Mouse (Mus musculus) megakaryocyte, embryonic 14.5 days (primary cell): ENCODE data around the gene Fam25c. TPM values are rescaled to one million over a fixed set of nuclear protein-coding genes. Genes with fewer than 3 reads are reported as not detected.
A peak's percentile ranks its signal among the peaks of the same experiment; 100 is the strongest.
"Not testable (repeated sequence)": the region's sequence is repeated elsewhere in the genome, so short reads cannot be mapped to it uniquely, and the experiment has no call there.

Experiments
- H3K27me3 ChIP-seq: replicated peaks from 2 replicates; pipeline ENCODE3; 2012; ENCODE audit warnings: inconsistent platforms
- H3K36me3 ChIP-seq: replicated peaks from 2 replicates; pipeline ENCODE3; 2012; ENCODE audit warnings: low read length, inconsistent platforms, mixed read lengths
- H3K4me1 ChIP-seq: 2 replicates; pipeline ENCODE4 v1.6.1; 2012; ENCODE audit warnings: inconsistent platforms
- H3K4me3 ChIP-seq: replicated peaks from 2 replicates; pipeline ENCODE3; 2012; ENCODE audit warnings: moderate library complexity, mild to moderate bottlenecking, inconsistent platforms
- H3K9me3 ChIP-seq: 2 replicates; pipeline ENCODE4 v1.6.1; 2012; ENCODE audit warnings: inconsistent platforms
- FLI1 ChIP-seq: IDR thresholded peaks from 2 replicates; pipeline ENCODE4 v1.6.1; 2012; ENCODE audit warnings: low read length, inconsistent platforms, mixed read lengths
- GATA1 ChIP-seq: IDR thresholded peaks from 3 replicates; pipeline ENCODE4 v1.6.1; 2012; ENCODE audit warnings: mixed read lengths, low read length, inconsistent platforms, borderline replicate concordance
- polyA plus RNA-seq: library from polyadenylated mRNA; stranded (reverse); fragments of >175 nt; gene quantifications from 2 replicates; pipeline ENCODE4 v1.2.3, GENCODE M21; 2012; ENCODE audit warnings: low replicate concordance; ENCODE audit not compliant: insufficient read depth

Fam25c gene
- polyA plus RNA-seq, 1 experiment, result not detected

DNA sequence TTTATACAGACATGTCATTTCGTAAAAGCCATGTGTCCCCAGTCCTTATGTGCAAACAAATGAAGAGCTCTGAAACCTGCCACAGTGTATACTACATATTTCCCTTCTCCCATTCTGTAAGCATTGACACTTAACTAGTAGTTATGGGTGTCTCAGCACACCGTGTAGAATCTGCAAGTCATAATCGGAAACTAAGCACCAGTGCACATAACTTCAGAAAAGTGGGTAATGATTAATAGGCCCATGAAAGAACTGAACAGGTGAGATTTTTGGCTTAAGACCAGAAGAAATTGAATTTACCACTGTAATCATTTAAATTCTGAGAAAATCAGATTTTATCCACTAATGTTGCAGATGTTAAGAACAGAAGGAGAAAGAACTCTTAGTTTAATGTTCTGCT, 40.4 kb downstream of the Fam25c start:
- peaks cover 37% of the 10 kb centered on the region for H3K4me1 ChIP-seq
- H3K4me3 ChIP-seq, result no peak overlapping the region
- TF ChIP-seq FLI1 (no peak), GATA1 (no peak)
- no peaks in the 10 kb centered on the region for H3K9me3 ChIP-seq
- H3K36me3 ChIP-seq, result peaks cover 21% of the 10 kb centered on the region
- H3K27me3 ChIP-seq, result no peaks in the 10 kb centered on the region

DNA sequence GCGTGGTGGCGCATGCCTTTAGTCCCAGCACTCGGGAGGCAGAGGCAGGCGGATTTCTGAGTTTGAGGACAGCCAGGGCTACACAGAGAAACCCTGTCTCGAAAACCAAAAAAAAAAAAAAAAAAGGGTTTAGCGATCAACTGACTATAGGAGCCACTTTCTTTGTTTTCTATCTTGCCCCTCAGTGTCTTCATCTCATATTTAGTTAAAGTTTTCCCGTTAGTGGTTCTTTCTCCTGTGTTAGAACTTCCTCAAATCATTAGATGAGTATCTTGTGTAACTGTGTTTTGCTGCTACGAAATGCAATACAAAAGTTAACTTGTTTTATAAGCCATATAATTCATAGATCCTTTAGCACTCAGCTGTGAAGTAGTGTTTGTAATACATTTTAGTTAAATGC, 40.9 kb downstream of the Fam25c start:
- H3K4me1 ChIP-seq, result peaks cover 40% of the 10 kb centered on the region
- H3K9me3 ChIP-seq, H3K27me3 ChIP-seq, H3K4me3 ChIP-seq: not testable (repeated sequence)
- H3K36me3 ChIP-seq, result peaks cover 16% of the 10 kb centered on the region

DNA sequence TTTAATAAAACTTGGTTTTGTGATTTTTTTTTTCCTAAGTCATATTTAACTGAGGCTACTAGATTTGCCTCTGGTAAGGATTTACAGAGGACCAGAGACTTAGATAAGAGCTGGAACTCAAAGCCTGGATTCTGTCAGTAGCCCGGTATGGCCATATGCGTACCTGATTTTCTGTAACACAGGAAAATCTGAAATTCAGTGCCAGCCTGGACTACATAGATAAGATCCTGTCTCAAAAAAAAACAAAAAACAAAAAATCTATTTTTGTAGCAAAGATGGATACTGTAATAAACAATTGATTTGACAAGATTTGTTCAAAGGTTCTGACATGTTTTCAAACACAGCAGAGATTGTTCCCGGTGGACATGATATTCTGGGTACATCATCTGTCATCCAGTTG, 41.6 kb downstream of the Fam25c start:
- H3K4me1 ChIP-seq, result peaks cover 43% of the 10 kb centered on the region
- no peaks in the 10 kb centered on the region for H3K9me3 ChIP-seq
- no peaks in the 10 kb centered on the region for H3K27me3 ChIP-seq
- peaks cover 16% of the 10 kb centered on the region for H3K36me3 ChIP-seq
- TF ChIP-seq GATA1 (no peak), FLI1 (no peak)
- no peak overlapping the region for H3K4me3 ChIP-seq

DNA sequence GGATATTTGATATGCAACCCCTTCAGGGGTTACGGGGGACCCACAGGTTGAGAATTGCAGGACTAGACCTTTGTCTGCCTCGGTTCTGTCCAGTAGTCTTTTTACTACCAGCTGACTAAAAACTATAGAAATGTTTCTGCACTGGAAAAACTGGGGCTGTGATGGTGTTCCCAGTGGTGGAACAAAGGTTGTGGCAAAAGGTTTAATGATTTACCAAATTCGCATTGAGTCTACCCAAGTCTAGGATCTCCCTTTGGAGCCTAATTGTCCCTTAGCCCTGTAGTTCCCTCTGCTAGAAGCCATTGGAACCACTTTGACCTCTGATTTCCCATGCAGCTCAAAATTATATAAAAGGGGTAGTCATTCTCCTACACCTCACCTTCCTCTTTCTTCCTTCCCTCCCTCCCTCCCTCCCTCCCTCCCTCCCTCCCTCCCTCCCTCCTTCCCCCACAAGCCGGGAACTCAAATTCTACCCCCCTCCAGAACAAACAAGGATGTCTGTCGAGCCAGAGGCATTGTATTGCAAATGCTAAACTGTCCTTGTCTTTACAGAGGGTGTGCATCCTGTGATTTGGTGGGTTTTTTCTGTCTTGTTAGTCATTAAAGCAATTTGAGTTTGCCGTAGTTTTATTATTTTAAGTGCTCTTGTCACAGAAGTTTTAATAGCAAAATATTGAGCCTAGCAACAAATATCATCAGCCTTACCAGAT, 42.7 kb downstream of the Fam25c start:
- Histone ChIP-seq H3K4me1 (peaks cover 39% of the 10 kb centered on the region), H3K4me3 (peak overlapping the region; percentile 97), H3K9me3 (no peaks in the 10 kb centered on the region), H3K27me3 (no peaks in the 10 kb centered on the region), H3K36me3 (peaks cover 13% of the 10 kb centered on the region)
- no peak for TF ChIP-seq FLI1
- TF ChIP-seq GATA1, result no peak

DNA sequence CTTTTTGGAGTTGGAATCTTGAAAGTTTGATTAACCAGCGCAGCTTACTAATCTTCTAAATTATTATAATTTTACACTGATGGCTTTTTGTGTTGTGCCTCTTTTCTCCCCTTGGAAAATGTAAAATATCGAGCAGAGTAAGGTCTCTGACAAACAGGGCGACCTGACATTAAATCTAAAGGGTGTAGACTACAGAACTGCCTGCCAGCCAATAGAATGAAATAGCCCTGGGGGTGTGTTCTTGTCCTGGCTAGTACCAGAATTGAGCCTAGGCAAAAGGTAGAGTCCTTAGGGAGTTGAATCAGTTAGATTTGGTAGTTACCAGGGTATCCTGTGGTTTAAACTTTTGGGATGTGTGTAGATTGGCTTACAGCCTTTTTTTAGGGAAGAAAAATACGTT, 43.5 kb downstream of the Fam25c start:
- Histone ChIP-seq H3K4me3 (peak overlapping the region; percentile 97), H3K27me3 (no peaks in the 10 kb centered on the region), H3K36me3 (peaks cover 17% of the 10 kb centered on the region), H3K9me3 (no peaks in the 10 kb centered on the region), H3K4me1 (peaks cover 42% of the 10 kb centered on the region)
- no peak for TF ChIP-seq GATA1
- TF ChIP-seq FLI1, result no peak

DNA sequence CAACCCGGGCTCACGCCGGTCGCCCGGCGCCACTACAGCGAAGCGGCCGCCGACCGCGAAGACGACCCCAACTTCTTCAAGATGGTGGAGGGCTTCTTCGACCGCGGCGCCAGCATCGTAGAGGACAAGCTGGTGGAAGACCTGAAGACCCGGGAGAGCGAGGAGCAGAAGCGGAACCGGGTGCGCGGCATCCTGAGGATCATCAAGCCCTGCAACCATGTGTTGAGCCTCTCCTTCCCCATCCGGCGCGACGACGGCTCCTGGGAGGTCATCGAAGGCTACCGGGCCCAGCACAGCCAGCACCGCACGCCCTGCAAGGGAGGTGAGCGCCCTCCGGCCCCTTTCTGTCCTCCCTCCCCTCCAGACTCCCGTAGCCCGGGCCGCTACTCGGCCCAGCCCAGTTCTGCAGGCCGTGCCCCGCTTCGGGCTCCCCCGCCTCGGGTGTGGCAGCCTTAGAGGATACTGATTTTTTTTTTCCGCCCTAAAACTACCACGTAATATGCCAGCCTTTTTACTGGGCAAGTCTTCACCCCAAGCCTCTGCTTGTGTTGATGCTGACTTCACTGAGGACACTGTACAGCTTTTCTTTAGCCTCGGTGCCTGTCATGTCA, 44.1 kb downstream of the Fam25c start:
- H3K4me3 ChIP-seq, result peak overlapping the region; percentile 97
- no peaks in the 10 kb centered on the region for H3K27me3 ChIP-seq
- no peaks in the 10 kb centered on the region for H3K9me3 ChIP-seq
- TF ChIP-seq FLI1 (no peak), GATA1 (no peak)
- peaks cover 13% of the 10 kb centered on the region for H3K36me3 ChIP-seq
- H3K4me1 ChIP-seq, result peaks cover 41% of the 10 kb centered on the region

DNA sequence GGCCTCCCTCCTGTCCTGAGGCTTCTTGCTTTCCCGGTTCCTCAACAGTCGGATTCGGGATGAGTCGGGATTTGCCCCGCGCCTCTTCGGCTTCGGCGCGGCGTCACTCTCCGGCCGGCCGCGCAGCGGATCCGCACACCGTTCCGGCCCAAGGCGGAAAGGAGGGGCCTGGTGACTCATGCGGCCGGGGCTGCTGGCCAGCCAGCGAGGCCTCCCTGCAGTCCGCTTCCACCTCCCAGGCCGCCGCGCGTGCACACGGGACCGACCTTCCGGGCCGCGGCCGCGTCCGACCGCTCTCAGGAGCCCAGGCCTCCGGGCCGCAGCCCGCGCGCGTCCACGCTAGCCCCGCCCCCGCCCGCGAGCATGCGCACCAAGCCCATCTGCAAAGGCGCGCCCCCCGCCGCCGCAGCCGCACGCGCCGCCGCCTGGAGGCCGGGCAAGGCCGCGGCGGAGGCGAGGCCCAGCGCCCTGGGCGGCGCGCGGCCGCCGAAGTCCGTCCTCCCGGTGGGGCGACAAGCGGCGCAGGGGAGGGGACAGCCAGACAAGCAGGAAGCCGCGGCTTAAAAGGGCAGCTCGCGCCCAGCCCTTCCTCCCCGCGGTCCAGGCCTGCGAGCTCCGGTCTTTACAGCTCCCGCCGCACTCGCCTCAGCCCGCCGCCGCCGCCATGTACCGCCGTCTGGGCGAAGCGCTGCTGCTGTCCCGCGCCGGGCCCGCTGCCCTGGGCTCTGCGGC, 44.8 kb downstream of the Fam25c start, which contains the start of the genes Shld2 and Glud1:
Shld2 (minus strand) TSS at position 260 of the 732 bp plus-strand sequence.
Glud1 (plus strand) TSS at position 494 of the 732 bp plus-strand sequence.
- no peaks in the 10 kb centered on the region for H3K9me3 ChIP-seq
- peaks cover 13% of the 10 kb centered on the region for H3K36me3 ChIP-seq
- peaks cover 41% of the 10 kb centered on the region for H3K4me1 ChIP-seq
- H3K27me3 ChIP-seq, result no peaks in the 10 kb centered on the region
- peak within 1 kb of the TSS; percentile 97 for H3K4me3 ChIP-seq
- no peak for TF ChIP-seq GATA1
- no peak for TF ChIP-seq FLI1

DNA sequence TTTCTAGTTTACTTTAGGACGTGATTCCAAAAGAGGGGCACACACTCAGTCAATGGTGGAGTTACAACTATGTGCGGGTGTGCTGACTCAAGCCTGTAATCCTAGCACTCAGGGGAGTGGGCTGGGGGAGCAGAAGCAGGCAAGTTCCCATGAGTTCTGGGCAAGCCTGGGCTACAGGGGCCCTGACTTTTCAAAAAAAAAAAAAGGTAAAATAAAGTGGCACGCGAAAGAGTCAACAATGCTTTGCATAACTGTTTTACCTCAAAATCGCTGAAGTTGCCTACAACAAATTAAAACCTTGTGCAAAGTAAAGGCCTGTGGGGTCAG, 45.4 kb downstream of the Fam25c start:
- peaks cover 13% of the 10 kb centered on the region for H3K36me3 ChIP-seq
- no peaks in the 10 kb centered on the region for H3K9me3 ChIP-seq
- no peak for TF ChIP-seq GATA1
- no peak for TF ChIP-seq FLI1
- H3K4me3 ChIP-seq, result peak overlapping the region; percentile 97
- H3K4me1 ChIP-seq, result peaks cover 37% of the 10 kb centered on the region
- H3K27me3 ChIP-seq, result no peaks in the 10 kb centered on the region

DNA sequence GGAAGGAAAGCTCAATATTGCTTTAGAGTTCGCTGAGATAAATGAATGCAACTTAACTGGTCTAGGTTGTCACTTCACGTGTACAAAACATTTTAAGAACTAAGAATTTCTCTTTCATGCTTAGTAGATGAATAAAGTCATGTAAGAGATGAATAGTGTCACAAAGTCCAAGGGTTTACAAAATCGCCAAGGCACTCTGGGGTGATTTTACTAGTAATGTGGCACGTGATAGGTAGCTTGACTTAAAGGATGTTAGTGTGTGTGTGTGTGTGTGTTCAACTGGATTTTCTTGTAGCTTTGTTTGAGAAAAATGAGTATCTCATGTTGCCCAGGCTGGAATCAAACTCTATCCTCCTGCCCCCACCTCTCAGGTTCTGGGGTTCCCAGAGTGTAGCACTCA, 46.0 kb downstream of the Fam25c start:
- no peaks in the 10 kb centered on the region for H3K27me3 ChIP-seq
- H3K36me3 ChIP-seq, result peaks cover 16% of the 10 kb centered on the region
- peaks cover 34% of the 10 kb centered on the region for H3K4me1 ChIP-seq
- TF ChIP-seq GATA1, result no peak
- TF ChIP-seq FLI1, result no peak
- peak overlapping the region; percentile 97 for H3K4me3 ChIP-seq
- no peaks in the 10 kb centered on the region for H3K9me3 ChIP-seq

DNA sequence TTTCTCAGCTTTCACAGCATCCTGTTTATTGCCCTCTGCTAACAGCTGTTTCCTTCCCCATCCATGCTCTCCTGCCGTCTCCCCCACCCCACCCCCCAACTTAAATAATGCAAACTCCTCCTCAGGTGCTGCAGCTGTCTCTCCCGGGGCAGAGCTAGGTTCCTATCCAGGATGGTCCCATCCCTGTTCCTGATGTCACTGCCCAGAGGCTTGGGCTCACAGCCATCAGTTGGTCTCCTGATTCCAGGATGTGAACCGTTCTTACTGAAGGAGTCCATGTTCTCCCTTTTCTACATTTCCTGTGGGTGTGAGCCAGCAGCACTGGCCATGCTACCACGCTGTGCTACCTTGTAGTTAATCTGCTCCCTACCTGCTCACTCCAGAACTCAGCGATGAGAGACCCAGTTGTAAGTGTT, 52.0 kb downstream of the Fam25c start:
- Histone ChIP-seq H3K4me1 (peaks cover 24% of the 10 kb centered on the region), H3K36me3 (peaks cover 33% of the 10 kb centered on the region), H3K4me3 (no peak overlapping the region), H3K9me3 (no peaks in the 10 kb centered on the region), H3K27me3 (no peaks in the 10 kb centered on the region)
- TF ChIP-seq GATA1 (no peak), FLI1 (no peak)
